Mouse (Mus musculus): Measurements from ENCODE around the gene Ptprk. TPM values are rescaled to one million over a fixed set of nuclear protein-coding genes. Genes with fewer than 3 reads are reported as not detected.

The Ptprk gene
- polyA plus RNA-seq, 1 experiment: 6.0 TPM

DNA sequence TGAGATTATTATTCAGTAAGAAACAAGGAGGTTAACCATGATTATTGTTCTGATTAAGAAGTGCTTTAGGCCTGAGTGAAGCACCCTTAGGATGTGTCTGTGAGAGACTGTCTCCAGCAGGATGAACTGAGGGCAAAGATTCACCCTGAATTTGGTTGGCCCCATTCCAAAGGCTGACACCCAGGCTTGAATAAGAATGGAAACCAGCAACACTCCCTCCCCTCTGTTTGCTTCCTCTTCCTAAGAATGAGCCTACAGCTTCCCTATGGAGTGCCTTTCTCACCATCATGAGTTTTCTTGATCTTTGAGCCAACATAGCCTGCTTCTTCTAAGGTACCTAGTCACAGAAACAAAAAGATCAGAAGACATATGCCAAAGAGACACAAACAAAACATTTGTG lies 350.8 kb downstream of the Ptprk start:
- TF ChIP-seq CTCF (IDR thresholded peaks at IDR 0.05; ENCODE audit: borderline replicate concordance, control insufficient read depth, extremely low read depth, insufficient read depth, low read length, poor library complexity) (no peak), POLR2A (IDR thresholded peaks at IDR 0.05; ENCODE audit: control insufficient read depth, extremely low read depth, insufficient read depth, low read length, poor library complexity) (no peak)
- H3K4me1 ChIP-seq (replicated peaks; ENCODE audit: control insufficient read depth, insufficient read depth, low read length): no peaks in the 10 kb centered on the region
- H3K36me3 ChIP-seq (ENCODE audit: control insufficient read depth, insufficient read depth, low read length): no peaks in the 10 kb centered on the region
- H3K4me3 ChIP-seq (ENCODE audit: control insufficient read depth, insufficient read depth, low read length): no peak overlapping the region
- no peak overlapping the region for H3K27ac ChIP-seq (ENCODE audit: control insufficient read depth, insufficient read depth, low read length)
- no peaks in the 10 kb centered on the region; the same call in 1 of the 2 replicates for H3K27me3 ChIP-seq (ENCODE audit: control insufficient read depth, insufficient read depth, low read length)
- DNase-seq: no peak

DNA sequence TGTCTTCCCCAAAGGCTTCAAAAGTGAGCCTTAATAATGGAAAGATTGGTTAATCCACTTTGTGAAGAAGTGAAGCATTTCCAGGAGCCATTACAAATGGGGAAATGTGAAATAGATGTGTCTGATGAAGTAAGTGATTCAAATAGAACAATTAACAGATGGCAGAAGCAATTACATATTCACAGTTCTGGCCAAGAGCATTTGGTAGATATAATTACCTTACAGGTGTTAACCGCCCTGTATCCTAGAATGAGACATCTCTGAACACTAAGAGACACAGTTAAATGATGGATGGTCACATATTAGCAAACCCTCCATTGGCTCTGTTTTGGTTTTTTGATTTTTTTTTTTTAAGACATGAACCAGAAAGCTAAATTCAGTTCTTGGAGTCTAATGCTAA lies 361.5 kb downstream of the Ptprk start:
- no peak for DNase-seq
- no peaks in the 10 kb centered on the region for H3K27me3 ChIP-seq (ENCODE audit: control insufficient read depth, insufficient read depth, low read length)
- no peaks in the 10 kb centered on the region for H3K4me1 ChIP-seq (replicated peaks; ENCODE audit: control insufficient read depth, insufficient read depth, low read length)
- 93% methylated on average over 1 of the region's 1 CpGs for WGBS
- TF ChIP-seq POLR2A (IDR thresholded peaks at IDR 0.05; ENCODE audit: control insufficient read depth, extremely low read depth, insufficient read depth, low read length, poor library complexity) (no peak), CTCF (IDR thresholded peaks at IDR 0.05; ENCODE audit: borderline replicate concordance, control insufficient read depth, extremely low read depth, insufficient read depth, low read length, poor library complexity) (no peak)
- H3K27ac ChIP-seq (ENCODE audit: control insufficient read depth, insufficient read depth, low read length): no peak overlapping the region
- no peaks in the 10 kb centered on the region for H3K36me3 ChIP-seq (ENCODE audit: control insufficient read depth, insufficient read depth, low read length)
- H3K4me3 ChIP-seq (ENCODE audit: control insufficient read depth, insufficient read depth, low read length): no peak overlapping the region

DNA sequence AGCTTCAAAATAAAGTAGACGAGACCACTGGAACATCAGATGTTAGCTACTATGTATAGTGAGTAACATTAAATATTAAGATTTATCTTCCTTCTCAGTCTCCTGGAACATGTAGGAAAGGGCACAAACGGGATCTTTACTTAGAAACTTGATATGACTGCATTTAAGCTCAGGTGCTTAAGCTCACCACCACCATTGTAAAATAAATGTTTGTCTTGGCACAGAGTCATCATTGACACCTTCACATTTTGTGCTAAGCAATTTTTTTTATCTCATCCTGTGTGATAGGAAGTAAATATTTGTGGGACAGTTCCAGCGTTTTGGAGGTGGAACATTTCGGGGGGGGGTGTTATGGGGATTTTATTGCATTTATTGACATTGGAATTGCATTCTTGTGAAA lies 375.2 kb downstream of the Ptprk start:
- no peaks in the 10 kb centered on the region for H3K27me3 ChIP-seq (ENCODE audit: control insufficient read depth, insufficient read depth, low read length)
- DNase-seq: no peak
- H3K36me3 ChIP-seq (ENCODE audit: control insufficient read depth, insufficient read depth, low read length): no peaks in the 10 kb centered on the region
- no peak overlapping the region for H3K27ac ChIP-seq (ENCODE audit: control insufficient read depth, insufficient read depth, low read length)
- 88% methylated on average over 4 of the region's 4 CpGs for WGBS
- no peaks in the 10 kb centered on the region for H3K4me1 ChIP-seq (replicated peaks; ENCODE audit: control insufficient read depth, insufficient read depth, low read length)
- TF ChIP-seq POLR2A (IDR thresholded peaks at IDR 0.05; ENCODE audit: control insufficient read depth, extremely low read depth, insufficient read depth, low read length, poor library complexity) (no peak), CTCF (IDR thresholded peaks at IDR 0.05; ENCODE audit: borderline replicate concordance, control insufficient read depth, extremely low read depth, insufficient read depth, low read length, poor library complexity) (no peak)
- H3K4me3 ChIP-seq (ENCODE audit: control insufficient read depth, insufficient read depth, low read length): no peak overlapping the region

DNA sequence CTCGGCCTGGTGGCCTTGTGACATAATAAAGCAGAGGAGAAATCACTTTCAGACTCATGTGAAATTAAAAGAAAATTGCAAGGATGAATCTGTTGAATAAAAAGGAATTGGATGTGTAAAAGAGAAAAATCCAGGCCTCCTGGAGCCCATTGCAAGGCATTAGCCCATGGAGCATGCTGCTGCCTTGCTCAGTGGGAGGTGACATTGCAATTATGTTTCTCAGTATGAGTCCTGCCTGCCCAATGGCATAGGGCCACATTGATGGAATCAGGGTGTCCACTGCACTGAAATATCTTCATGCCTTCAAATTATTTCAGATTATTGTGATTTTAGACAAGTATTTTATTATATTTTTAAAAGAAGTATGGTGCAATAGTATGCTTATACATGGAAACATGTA lies 376.0 kb downstream of the Ptprk start:
- no peaks in the 10 kb centered on the region for H3K27me3 ChIP-seq (ENCODE audit: control insufficient read depth, insufficient read depth, low read length)
- H3K4me1 ChIP-seq (replicated peaks; ENCODE audit: control insufficient read depth, insufficient read depth, low read length): no peaks in the 10 kb centered on the region
- 85% methylated on average over 1 of the region's 1 CpGs for WGBS
- DNase-seq: no peak
- H3K27ac ChIP-seq (ENCODE audit: control insufficient read depth, insufficient read depth, low read length): no peak overlapping the region
- TF ChIP-seq CTCF (IDR thresholded peaks at IDR 0.05; ENCODE audit: borderline replicate concordance, control insufficient read depth, extremely low read depth, insufficient read depth, low read length, poor library complexity): no peak
- no peak for TF ChIP-seq POLR2A (IDR thresholded peaks at IDR 0.05; ENCODE audit: control insufficient read depth, extremely low read depth, insufficient read depth, low read length, poor library complexity)
- no peaks in the 10 kb centered on the region for H3K36me3 ChIP-seq (ENCODE audit: control insufficient read depth, insufficient read depth, low read length)
- H3K4me3 ChIP-seq (ENCODE audit: control insufficient read depth, insufficient read depth, low read length): no peak overlapping the region

DNA sequence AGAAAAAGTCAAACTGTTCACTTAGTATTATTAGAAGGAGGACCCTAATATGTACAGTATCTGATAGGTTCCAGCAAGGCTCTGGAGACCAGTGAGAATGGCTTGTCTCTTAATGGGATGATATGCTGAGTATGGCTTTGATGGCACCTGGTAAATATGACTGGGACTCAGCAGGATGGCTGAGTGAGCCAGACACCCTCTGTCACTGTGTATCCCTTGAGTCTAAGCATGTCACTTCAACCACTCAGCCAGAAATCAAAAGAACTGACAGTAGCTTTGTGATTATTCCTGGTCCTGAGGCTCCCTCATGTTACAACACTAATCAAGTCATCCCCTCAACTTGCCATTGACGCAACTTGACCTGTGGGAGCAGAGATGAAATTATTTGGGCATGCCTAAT lies 383.4 kb downstream of the Ptprk start:
- no peak for DNase-seq
- Histone ChIP-seq H3K27ac (ENCODE audit: control insufficient read depth, insufficient read depth, low read length) (no peak overlapping the region), H3K4me1 (replicated peaks; ENCODE audit: control insufficient read depth, insufficient read depth, low read length) (no peaks in the 10 kb centered on the region), H3K36me3 (ENCODE audit: control insufficient read depth, insufficient read depth, low read length) (no peaks in the 10 kb centered on the region), H3K27me3 (ENCODE audit: control insufficient read depth, insufficient read depth, low read length) (no peaks in the 10 kb centered on the region), H3K4me3 (ENCODE audit: control insufficient read depth, insufficient read depth, low read length) (no peak overlapping the region)
- no peak for TF ChIP-seq POLR2A (IDR thresholded peaks at IDR 0.05; ENCODE audit: control insufficient read depth, extremely low read depth, insufficient read depth, low read length, poor library complexity)
- TF ChIP-seq CTCF (IDR thresholded peaks at IDR 0.05; ENCODE audit: borderline replicate concordance, control insufficient read depth, extremely low read depth, insufficient read depth, low read length, poor library complexity): no peak
- 97% methylated on average over 1 of the region's 1 CpGs for WGBS

DNA sequence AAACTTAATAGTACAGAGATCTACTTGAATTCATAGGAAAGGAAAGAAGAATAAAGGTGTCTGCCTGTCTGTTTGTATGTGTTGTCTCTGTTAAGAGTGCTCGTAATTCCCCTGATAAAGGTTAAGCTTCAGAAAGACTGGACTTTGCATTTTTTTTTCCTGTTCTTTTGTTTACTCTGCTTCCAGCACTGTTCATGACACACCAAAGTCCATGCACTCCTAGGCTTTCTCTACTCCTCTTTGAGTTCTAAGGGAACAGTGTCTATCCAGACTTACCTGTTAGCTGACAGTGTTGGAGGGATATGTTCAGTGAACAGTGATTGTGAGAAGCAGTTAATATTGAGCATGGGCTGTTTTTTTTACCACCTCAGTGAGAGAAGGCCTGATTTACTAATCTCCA lies 385.3 kb downstream of the Ptprk start:
- H3K4me1 ChIP-seq (replicated peaks; ENCODE audit: control insufficient read depth, insufficient read depth, low read length): no peaks in the 10 kb centered on the region
- no peak overlapping the region for H3K27ac ChIP-seq (ENCODE audit: control insufficient read depth, insufficient read depth, low read length)
- no peaks in the 10 kb centered on the region for H3K36me3 ChIP-seq (ENCODE audit: control insufficient read depth, insufficient read depth, low read length)
- H3K4me3 ChIP-seq (ENCODE audit: control insufficient read depth, insufficient read depth, low read length): no peak overlapping the region
- TF ChIP-seq POLR2A (IDR thresholded peaks at IDR 0.05; ENCODE audit: control insufficient read depth, extremely low read depth, insufficient read depth, low read length, poor library complexity) (no peak), CTCF (IDR thresholded peaks at IDR 0.05; ENCODE audit: borderline replicate concordance, control insufficient read depth, extremely low read depth, insufficient read depth, low read length, poor library complexity) (no peak)
- H3K27me3 ChIP-seq (ENCODE audit: control insufficient read depth, insufficient read depth, low read length): no peaks in the 10 kb centered on the region
- no peak for DNase-seq
- 95% methylated on average over 1 of the region's 1 CpGs for WGBS

DNA sequence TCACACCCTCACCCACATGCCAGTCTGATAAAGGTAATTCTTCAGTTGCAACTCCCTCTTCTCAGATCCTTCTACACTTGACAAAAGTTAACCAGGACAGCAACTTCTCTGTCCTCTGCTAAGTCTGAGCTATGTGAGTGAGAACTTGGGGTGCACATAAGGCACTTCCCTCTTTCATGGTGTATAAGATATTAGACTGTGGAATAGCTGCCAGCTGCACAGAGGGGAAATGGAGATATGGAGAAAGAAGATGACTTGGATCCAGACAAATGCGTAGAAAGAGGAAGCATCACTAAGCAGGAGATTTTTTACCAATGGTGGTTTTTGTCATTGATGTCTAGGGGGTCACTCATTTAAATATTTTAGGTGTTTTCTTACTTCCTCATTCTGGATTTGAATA lies 389.1 kb downstream of the Ptprk start:
- DNase-seq: no peak
- H3K27me3 ChIP-seq (ENCODE audit: control insufficient read depth, insufficient read depth, low read length): no peaks in the 10 kb centered on the region
- WGBS: 40% methylated on average over 1 of the region's 1 CpGs
- no peaks in the 10 kb centered on the region for H3K36me3 ChIP-seq (ENCODE audit: control insufficient read depth, insufficient read depth, low read length)
- H3K4me3 ChIP-seq (ENCODE audit: control insufficient read depth, insufficient read depth, low read length): no peak overlapping the region
- no peak overlapping the region for H3K27ac ChIP-seq (ENCODE audit: control insufficient read depth, insufficient read depth, low read length)
- H3K4me1 ChIP-seq (replicated peaks; ENCODE audit: control insufficient read depth, insufficient read depth, low read length): no peaks in the 10 kb centered on the region
- TF ChIP-seq CTCF (IDR thresholded peaks at IDR 0.05; ENCODE audit: borderline replicate concordance, control insufficient read depth, extremely low read depth, insufficient read depth, low read length, poor library complexity): no peak
- TF ChIP-seq POLR2A (IDR thresholded peaks at IDR 0.05; ENCODE audit: control insufficient read depth, extremely low read depth, insufficient read depth, low read length, poor library complexity): no peak
